ENCODE assay signal across 12 mouse cellular contexts in genomic region chr19:12833625-12834024, GRCm38 (mm10). TPM values are rescaled to one million over a fixed set of nuclear protein-coding genes. Genes with fewer than 3 reads are reported as not detected.
A peak's percentile ranks its signal among the peaks of the same experiment; 100 is the strongest.
DNase-seq lines count a peak whose midpoint lies in the region; ATAC-seq lines count a peak whose summit lies in the region.
"Had no signal": no experiment of that assay in that cellular context is flagged by ENCODE, and none has a peak within 500 bp of the region (broad histone marks: within the 10 kb centered on the region; RNA-seq: fewer than 3 reads in every experiment).

No protein-coding gene starts in this region.

- no peak overlapping the region for H3K27ac ChIP-seq in heart, embryonic 16.5 days (ENCODE audit: low read length)
- H3K27ac ChIP-seq in heart, embryonic 12.5 days (ENCODE audit: poor library complexity, severe bottlenecking): no peak overlapping the region
- no peak overlapping the region for H3K27ac ChIP-seq in hindbrain, embryonic 16.5 days (ENCODE audit: low read depth, low read length)
- H3K27ac ChIP-seq: limb, embryonic 12.5 days; stomach, postnatal 0 days had no signal

- no peak overlapping the region for H3K4me3 ChIP-seq in heart, embryonic 16.5 days (ENCODE audit: low read length)
- H3K4me3 ChIP-seq in heart, embryonic 12.5 days: no peak overlapping the region
- H3K4me3 ChIP-seq in hindbrain, embryonic 16.5 days (ENCODE audit: low read length): no peak overlapping the region
- H3K4me3 ChIP-seq: limb, embryonic 12.5 days had no signal

- ATAC-seq in heart, embryonic 16.5 days (replicated peaks; ENCODE audit: extremely low read depth, insufficient read depth, low FRiP score): peak; percentile 65
- ATAC-seq in heart, embryonic 12.5 days (ENCODE audit: insufficient number of reproducible peaks, low FRiP score): no peak
- peak; percentile 99 for ATAC-seq in granulocyte monocyte progenitor cell, adult 5-6 weeks (replicated peaks; ENCODE audit: poor library complexity, severe bottlenecking)
- ATAC-seq in megakaryocyte-erythroid progenitor cell, adult 5-6 weeks (replicated peaks; ENCODE audit: low FRiP score, low TSS enrichment, poor library complexity, severe bottlenecking): peak; percentile 100
- ATAC-seq in hindbrain, embryonic 16.5 days: no peak

- WGBS in heart, embryonic 16.5 days: 59% methylated on average over 3 of the region's 3 CpGs
- WGBS in heart, embryonic 12.5 days: 68% methylated on average over 3 of the region's 3 CpGs
- whole genome bisulfite sequencing in hindbrain, embryonic 16.5 days: 86% methylated on average over 3 of the region's 3 CpGs

- H3K4me2 ChIP-seq in heart, embryonic 16.5 days (ENCODE audit: low read depth, low read length): no peak overlapping the region
- H3K4me2 ChIP-seq in heart, embryonic 12.5 days: no peak overlapping the region
- H3K4me2 ChIP-seq in hindbrain, embryonic 16.5 days (ENCODE audit: low read length): no peak overlapping the region
- H3K4me2 ChIP-seq: limb, embryonic 12.5 days had no signal

- H3K4me1 ChIP-seq in heart, embryonic 16.5 days (ENCODE audit: control insufficient read depth, insufficient read depth, low read length): no peaks in the 10 kb centered on the region
- no peaks in the 10 kb centered on the region for H3K4me1 ChIP-seq in heart, embryonic 12.5 days (replicated peaks)
- H3K4me1 ChIP-seq in hindbrain, embryonic 16.5 days (ENCODE audit: control insufficient read depth, insufficient read depth, low read depth, low read length): no peaks in the 10 kb centered on the region
- H3K4me1 ChIP-seq: limb, embryonic 12.5 days had no signal

- no peak overlapping the region for H3K9ac ChIP-seq in heart, embryonic 16.5 days (ENCODE audit: low read length)
- H3K9ac ChIP-seq in heart, embryonic 12.5 days: no peak overlapping the region
- no peak overlapping the region for H3K9ac ChIP-seq in hindbrain, embryonic 16.5 days (ENCODE audit: low read depth, low read length)
- H3K9ac ChIP-seq: limb, embryonic 12.5 days had no signal

- no peaks in the 10 kb centered on the region for H3K36me3 ChIP-seq in heart, embryonic 16.5 days (ENCODE audit: control insufficient read depth, insufficient read depth)
- no peaks in the 10 kb centered on the region for H3K36me3 ChIP-seq in heart, embryonic 12.5 days
- H3K36me3 ChIP-seq in hindbrain, embryonic 16.5 days (ENCODE audit: control insufficient read depth, insufficient read depth, low read length): no peaks in the 10 kb centered on the region
- H3K36me3 ChIP-seq: limb, embryonic 12.5 days had no signal

- H3K9me3 ChIP-seq in heart, embryonic 16.5 days (replicated peaks; ENCODE audit: control insufficient read depth, low read length): no peaks in the 10 kb centered on the region
- no peaks in the 10 kb centered on the region for H3K9me3 ChIP-seq in heart, embryonic 12.5 days (replicated peaks)
- H3K9me3 ChIP-seq in hindbrain, embryonic 16.5 days (ENCODE audit: control insufficient read depth, low read length): no peaks in the 10 kb centered on the region
- H3K9me3 ChIP-seq: limb, embryonic 12.5 days had no signal

- H3K27me3 ChIP-seq in heart, embryonic 16.5 days (ENCODE audit: control insufficient read depth, insufficient read depth, low read length): no peaks in the 10 kb centered on the region
- H3K27me3 ChIP-seq in heart, embryonic 12.5 days (replicated peaks): no peaks in the 10 kb centered on the region
- H3K27me3 ChIP-seq in hindbrain, embryonic 16.5 days (replicated peaks; ENCODE audit: control insufficient read depth, insufficient read depth, low read length): no peaks in the 10 kb centered on the region
- H3K27me3 ChIP-seq: limb, embryonic 12.5 days had no signal

- DNase-seq in CD4-positive helper T cell, adult 2 months (ENCODE audit: low read depth, low spot score): peak; percentile 89
- DNase-seq in cerebellum, adult 9-11 months: no peak
- no peak for DNase-seq in cerebellum, postnatal 36 days
- DNase-seq: cerebellum, postnatal 14 days had no signal

RNA-seq across cellular contexts. Expression of gene Gm5244, which starts 12.9 kb away (rescaled TPM):
- polyA plus RNA-seq in heart, embryonic 16.5 days (2015; fragmentation: Nextera tagmentation; extraction: Ambion mirVana): not detected in 2 replicates
- polyA plus RNA-seq in heart, embryonic 12.5 days (2016; fragmentation: Nextera tagmentation; extraction: Ambion mirVana): not detected in 2 replicates
- total RNA-seq in granulocyte monocyte progenitor cell, adult 5-6 weeks (2014; fragmentation: Nextera tagmentation): not detected in 2 replicates
- not detected in 2 replicates for total RNA-seq in granulocyte monocyte progenitor cell, adult 5-6 weeks (2017)
- not detected in 2 replicates for total RNA-seq in megakaryocyte-erythroid progenitor cell, adult 5-6 weeks (2014; fragmentation: Nextera tagmentation)
- total RNA-seq in megakaryocyte-erythroid progenitor cell, adult 5-6 weeks (2017): not detected in 2 replicates
- not detected in 2 replicates for polyA plus RNA-seq in hindbrain, embryonic 16.5 days (2015; fragmentation: Nextera tagmentation; extraction: Ambion mirVana)
- polyA plus RNA-seq: intestine, embryonic 14.5 days; limb, embryonic 12.5 days; stomach, postnatal 0 days had no signal

RNA-seq across cellular contexts. Expression of gene Olfr1444, which starts 23.5 kb away (rescaled TPM):
- not detected in 2 replicates for polyA plus RNA-seq in heart, embryonic 16.5 days (2015; fragmentation: Nextera tagmentation; extraction: Ambion mirVana)
- polyA plus RNA-seq in heart, embryonic 12.5 days (2016; fragmentation: Nextera tagmentation; extraction: Ambion mirVana): not detected in 2 replicates
- total RNA-seq in granulocyte monocyte progenitor cell, adult 5-6 weeks (2014; fragmentation: Nextera tagmentation): not detected in 2 replicates
- not detected in 2 replicates for total RNA-seq in granulocyte monocyte progenitor cell, adult 5-6 weeks (2017)
- total RNA-seq in megakaryocyte-erythroid progenitor cell, adult 5-6 weeks (2014; fragmentation: Nextera tagmentation): not detected in 2 replicates
- not detected in 2 replicates for total RNA-seq in megakaryocyte-erythroid progenitor cell, adult 5-6 weeks (2017)
- polyA plus RNA-seq in hindbrain, embryonic 16.5 days (2015; fragmentation: Nextera tagmentation; extraction: Ambion mirVana): not detected in 2 replicates
- polyA plus RNA-seq: intestine, embryonic 14.5 days; limb, embryonic 12.5 days; stomach, postnatal 0 days had no signal

RNA-seq across cellular contexts. Expression of gene Lpxn, which starts 37.6 kb away (rescaled TPM):
- 2.5 and 4.9 TPM in 2 replicates for polyA plus RNA-seq in heart, embryonic 16.5 days (2015; fragmentation: Nextera tagmentation; extraction: Ambion mirVana)
- 0.54 and 0.75 TPM in 2 replicates for polyA plus RNA-seq in heart, embryonic 12.5 days (2016; fragmentation: Nextera tagmentation; extraction: Ambion mirVana)
- 7.8 and 9.9 TPM in 2 replicates for total RNA-seq in granulocyte monocyte progenitor cell, adult 5-6 weeks (2014; fragmentation: Nextera tagmentation)
- total RNA-seq in granulocyte monocyte progenitor cell, adult 5-6 weeks (2017): 6.4 and 10.6 TPM in 2 replicates
- 0.50 and 0.64 TPM in 2 replicates for total RNA-seq in megakaryocyte-erythroid progenitor cell, adult 5-6 weeks (2014; fragmentation: Nextera tagmentation)
- 0.80 and 3.6 TPM in 2 replicates for total RNA-seq in megakaryocyte-erythroid progenitor cell, adult 5-6 weeks (2017)
- 0.84 and 1.2 TPM in 2 replicates for polyA plus RNA-seq in hindbrain, embryonic 16.5 days (2015; fragmentation: Nextera tagmentation; extraction: Ambion mirVana)

RNA-seq across cellular contexts. Expression of gene Zfp91, which starts 37.7 kb away (rescaled TPM):
- polyA plus RNA-seq in heart, embryonic 16.5 days (2015; fragmentation: Nextera tagmentation; extraction: Ambion mirVana): 9.9 and 10.5 TPM in 2 replicates
- polyA plus RNA-seq in heart, embryonic 12.5 days (2016; fragmentation: Nextera tagmentation; extraction: Ambion mirVana): 14.8 and 16.4 TPM in 2 replicates
- total RNA-seq in granulocyte monocyte progenitor cell, adult 5-6 weeks (2014; fragmentation: Nextera tagmentation): 58.7 and 61.6 TPM in 2 replicates
- 89.3 and 100 TPM in 2 replicates for total RNA-seq in granulocyte monocyte progenitor cell, adult 5-6 weeks (2017)
- total RNA-seq in megakaryocyte-erythroid progenitor cell, adult 5-6 weeks (2014; fragmentation: Nextera tagmentation): 62.4 and 66.6 TPM in 2 replicates
- total RNA-seq in megakaryocyte-erythroid progenitor cell, adult 5-6 weeks (2017): 105 and 123 TPM in 2 replicates
- polyA plus RNA-seq in hindbrain, embryonic 16.5 days (2015; fragmentation: Nextera tagmentation; extraction: Ambion mirVana): 10.5 TPM in 2 replicates

RNA-seq across cellular contexts. Expression of gene Olfr1445, which starts 50.0 kb away (rescaled TPM):
- not detected in 2 replicates for polyA plus RNA-seq in heart, embryonic 16.5 days (2015; fragmentation: Nextera tagmentation; extraction: Ambion mirVana)
- not detected in 2 replicates for polyA plus RNA-seq in heart, embryonic 12.5 days (2016; fragmentation: Nextera tagmentation; extraction: Ambion mirVana)
- total RNA-seq in granulocyte monocyte progenitor cell, adult 5-6 weeks (2014; fragmentation: Nextera tagmentation): not detected in 2 replicates
- not detected in 2 replicates for total RNA-seq in granulocyte monocyte progenitor cell, adult 5-6 weeks (2017)
- total RNA-seq in megakaryocyte-erythroid progenitor cell, adult 5-6 weeks (2014; fragmentation: Nextera tagmentation): not detected in 2 replicates
- total RNA-seq in megakaryocyte-erythroid progenitor cell, adult 5-6 weeks (2017): not detected in 2 replicates
- not detected in 2 replicates for polyA plus RNA-seq in hindbrain, embryonic 16.5 days (2015; fragmentation: Nextera tagmentation; extraction: Ambion mirVana)
- polyA plus RNA-seq: intestine, embryonic 14.5 days; limb, embryonic 12.5 days; stomach, postnatal 0 days had no signal

Comparison
In these comparisons a context has a peak if more than half of its experiments do, and no peak if none do; other contexts are left out.
1. ATAC-seq: peak in heart, embryonic 16.5 days (single experiment), granulocyte monocyte progenitor cell, adult 5-6 weeks (single experiment) and megakaryocyte-erythroid progenitor cell, adult 5-6 weeks (single experiment); none in heart, embryonic 12.5 days (single experiment) and hindbrain, embryonic 16.5 days (single experiment).